Mouse (Mus musculus) heart, adult 2 months (tissue): ENCODE measurements around the gene Prickle1.

Source experiments
- CTCF ChIP-seq: fragments of 200-600 bp; IDR thresholded peaks from 2 replicates; pipeline ENCODE4 v1.8.1; 2022; ENCODE audit warnings: antibody characterized with exemption, mild to moderate bottlenecking, moderate library complexity
- EP300 ChIP-seq: fragments of 200-500 bp; IDR thresholded peaks from 2 replicates; pipeline ENCODE4 v1.6.1; 2011; ENCODE audit warnings: low read depth, low read length, control low read depth; ENCODE audit not compliant: insufficient read depth
- POLR2A ChIP-seq: fragments of 200-500 bp; IDR thresholded peaks from 2 replicates; pipeline ENCODE4 v1.6.1; 2011; ENCODE audit warnings: mild to moderate bottlenecking, low read depth, low read length, control low read depth; ENCODE audit not compliant: insufficient read depth

GRCm38 (mm10) chr15:93636976-93637375, 41.3 kb upstream of the Prickle1 start:
- TF ChIP-seq CTCF (no peak), EP300 (no peak), POLR2A (no peak)
